Mouse (Mus musculus): ENCODE results near the gene Tprg.

DNA sequence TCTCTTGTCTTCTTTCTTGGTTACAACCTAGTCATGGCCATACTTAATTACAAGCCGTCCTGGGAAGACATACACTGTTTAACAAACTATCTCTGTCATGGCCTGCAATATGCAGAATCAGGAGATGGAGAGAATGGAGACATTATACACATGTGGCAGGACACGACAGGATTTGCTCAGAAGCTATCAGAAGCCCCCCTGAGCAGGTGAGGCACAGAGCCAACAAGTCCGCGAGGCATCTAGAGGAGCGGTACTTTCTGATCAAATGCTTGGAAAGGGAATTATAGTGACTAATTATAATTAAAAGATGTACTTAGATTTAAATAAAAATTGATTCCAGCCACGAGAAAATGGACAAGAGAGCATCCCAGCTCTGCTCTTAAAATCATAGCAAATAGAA, 32.0 kb upstream of the Tprg start:
- TF ChIP-seq CTCF (IDR thresholded peaks at IDR 0.05; ENCODE audit: low read depth, low read length): no peak
- TF ChIP-seq POLR2AphosphoS5 (IDR thresholded peaks at IDR 0.05; ENCODE audit: insufficient replicate concordance, low read depth, low read length): no peak
- no peak for TF ChIP-seq TAL1 (conservative IDR thresholded peaks at IDR 0.05; ENCODE audit: low read depth, low read length)

Data from G1E (cell line).